Mouse (Mus musculus) heart, adult 8-10 months (tissue): ENCODE data around the gene Tecr. TPM values are rescaled to one million over a fixed set of nuclear protein-coding genes. Genes with fewer than 3 reads are reported as not detected.
"Not testable (repeated sequence)": the region's sequence is repeated elsewhere in the genome, so short reads cannot be mapped to it uniquely, and the experiment has no call there.

Experiments used
- DNase-seq: peaks from one replicate; pipeline ENCODE4 v3.0.0; 2022; ENCODE audit warnings: low spot score
- total RNA-seq, 4 experiments: library from RNA; stranded (reverse); gene quantifications; 2 replicates each; pipeline ENCODE4 v1.2.4; 2022

Tecr gene
- total RNA-seq, 4 experiments from 2014 or later, result 539 to 688 (median 589) TPM

DNA sequence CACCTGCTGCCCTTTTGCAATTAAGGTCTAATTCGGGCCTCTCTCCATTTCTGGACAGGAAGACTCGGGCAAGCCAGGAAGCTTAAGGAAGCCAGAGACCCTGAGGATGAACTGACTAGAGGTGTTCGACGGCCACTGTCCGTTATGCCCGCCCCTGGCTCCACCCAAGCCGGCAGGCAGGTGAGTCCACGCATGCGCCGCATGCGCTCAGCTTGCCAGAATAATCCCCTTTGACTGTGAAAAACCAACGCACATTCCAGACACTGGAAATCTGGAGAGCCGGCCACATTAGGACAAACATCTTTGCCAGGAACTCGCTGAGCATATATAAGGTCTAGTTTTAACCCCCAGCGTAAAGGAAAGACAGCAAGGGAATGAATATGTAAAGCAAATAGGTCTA is 24.5 kb downstream of the Tecr start:
- no peak for DNase-seq

DNA sequence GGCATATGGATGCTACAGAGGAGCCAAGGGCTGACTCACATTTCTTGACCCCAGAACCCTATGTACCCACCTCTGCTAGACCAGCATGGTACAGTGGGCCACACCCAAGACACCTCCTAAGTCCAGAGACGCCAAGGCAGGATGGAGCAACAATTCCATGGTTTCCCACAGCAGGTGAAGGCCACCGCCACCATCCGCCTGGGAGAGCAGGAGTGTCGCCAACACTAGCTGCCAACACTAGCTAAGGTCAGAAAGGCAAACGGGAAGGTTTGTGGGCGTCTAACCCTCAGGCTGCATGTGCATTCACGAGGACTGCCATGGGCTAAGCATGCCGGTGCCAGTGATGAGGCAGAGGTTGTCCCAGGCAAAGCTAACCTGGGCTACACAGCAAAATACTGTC is 25.5 kb downstream of the Tecr start:
- no peak for DNase-seq

DNA sequence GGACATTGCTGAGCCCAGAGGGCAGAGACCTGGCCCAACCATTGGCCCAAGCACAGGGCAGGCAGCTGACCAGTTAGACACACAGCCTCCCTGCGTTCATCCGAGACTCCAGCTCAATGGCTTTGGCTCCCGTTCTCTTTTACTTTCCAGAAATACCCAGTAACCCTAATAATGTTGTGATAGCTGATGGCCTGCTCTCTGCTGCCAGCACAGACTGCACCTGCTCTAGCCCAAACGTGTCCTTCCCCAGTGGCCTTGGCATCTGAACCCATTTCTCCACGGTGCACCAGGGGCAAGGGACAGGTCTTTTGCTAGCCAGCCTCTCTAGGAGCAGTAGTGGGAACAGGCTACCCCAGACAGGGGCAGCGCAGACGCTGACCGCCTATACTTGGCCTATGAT is 26.9 kb downstream of the Tecr start:
- no peak for DNase-seq

DNA sequence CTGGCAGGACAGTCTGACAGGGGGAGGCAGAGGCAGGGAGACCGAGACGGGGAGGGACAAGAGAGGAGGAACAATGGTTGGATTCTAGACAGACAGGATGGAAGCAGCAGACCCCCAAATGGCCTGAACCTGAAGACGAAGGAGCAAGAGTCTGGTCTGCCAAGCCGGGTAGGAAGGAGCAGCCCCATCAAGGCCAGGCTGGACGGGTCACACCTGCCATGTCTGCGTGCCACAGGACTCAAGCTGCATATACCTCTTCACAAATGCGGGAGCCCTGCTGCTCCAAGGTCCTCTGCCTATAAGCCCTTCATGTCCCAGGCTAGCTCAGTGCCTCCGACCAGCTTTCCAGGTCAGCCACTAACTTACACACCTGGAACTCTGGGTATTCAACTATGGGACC is 28.1 kb downstream of the Tecr start:
- DNase-seq, result no peak

DNA sequence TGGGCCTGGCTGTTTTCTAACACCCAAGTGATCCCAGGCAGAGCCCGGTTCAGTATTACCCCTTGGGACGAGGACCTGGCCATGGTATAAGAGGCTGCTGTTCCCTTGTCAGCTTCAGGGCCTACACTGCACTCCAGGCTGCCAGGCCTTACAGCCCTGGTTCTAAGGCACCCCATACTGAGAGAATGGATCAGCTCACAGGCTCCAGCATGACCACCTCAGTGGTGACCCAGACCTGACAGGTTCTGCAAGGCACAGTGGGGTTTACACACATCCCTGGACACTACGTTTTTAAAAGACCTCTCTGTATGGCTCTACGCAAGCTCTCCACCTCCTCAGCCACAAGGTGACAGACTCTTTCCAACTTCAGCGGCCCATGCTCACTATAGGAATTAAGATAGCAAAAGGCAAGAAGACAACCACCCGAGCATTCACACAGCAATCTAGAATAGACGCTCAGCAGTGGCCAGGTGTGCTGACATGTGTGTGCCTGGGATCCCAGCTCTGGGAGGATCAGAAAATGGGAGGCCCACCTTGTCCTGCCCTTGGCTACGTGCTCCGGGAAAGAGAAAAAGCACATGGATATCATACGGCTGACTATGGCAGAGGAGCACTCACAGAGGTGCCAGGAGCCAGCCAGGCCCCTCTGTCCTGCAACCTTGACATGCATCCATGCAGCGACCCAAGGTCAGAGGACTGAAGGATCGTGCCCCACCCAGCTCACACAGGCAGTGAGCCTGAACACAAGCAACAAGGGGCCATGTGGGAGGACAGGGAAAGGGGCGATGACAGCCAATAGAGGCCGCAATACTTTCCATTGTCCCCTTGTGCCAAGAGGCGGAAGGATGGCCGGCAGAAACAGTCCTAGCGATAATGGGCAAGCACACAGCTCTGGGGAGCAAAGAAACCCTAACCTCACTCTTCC is 29.4 kb downstream of the Tecr start:
- DNase-seq, result no peak

DNA sequence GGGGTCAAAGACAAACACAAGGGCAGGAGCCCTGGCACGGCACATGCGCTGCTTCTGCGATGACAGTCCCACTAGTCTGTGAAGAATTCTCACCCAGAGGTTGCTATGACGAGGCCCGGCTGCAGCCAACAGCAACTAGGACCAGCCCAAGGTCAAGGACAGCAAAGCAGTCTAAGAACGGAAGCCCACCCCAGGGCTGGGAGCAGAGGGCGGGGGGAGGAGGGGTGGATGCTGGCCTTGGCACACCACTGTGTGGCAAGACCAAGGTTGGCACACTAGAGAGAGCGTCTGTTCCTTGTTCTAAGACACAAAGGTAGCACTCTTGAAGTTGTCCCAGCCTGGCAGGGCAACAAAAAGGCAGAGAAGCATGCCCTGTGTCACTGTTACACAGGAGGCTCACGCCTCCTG is 30.4 kb downstream of the Tecr start:
- DNase-seq, result no peak

DNA sequence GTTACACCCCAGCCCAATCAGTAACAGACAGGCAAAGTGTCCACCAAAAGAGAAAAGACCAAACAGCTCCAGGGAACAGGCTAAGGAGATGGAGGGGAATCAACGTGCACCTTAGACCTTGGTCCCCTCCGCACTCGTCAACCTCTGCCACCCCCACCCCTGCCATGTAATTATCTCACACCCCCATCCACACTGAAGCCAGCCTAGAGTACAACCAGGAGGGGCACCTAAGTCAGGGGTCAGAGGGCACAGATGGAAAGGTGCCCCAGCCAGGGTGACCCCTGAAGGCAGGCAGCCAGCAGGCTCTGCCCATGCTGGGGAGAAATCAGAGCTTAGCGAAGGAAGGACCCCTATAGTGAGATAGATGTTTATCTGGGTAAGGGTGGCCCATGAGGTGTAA is 30.9 kb downstream of the Tecr start:
- DNase-seq, result no peak

DNA sequence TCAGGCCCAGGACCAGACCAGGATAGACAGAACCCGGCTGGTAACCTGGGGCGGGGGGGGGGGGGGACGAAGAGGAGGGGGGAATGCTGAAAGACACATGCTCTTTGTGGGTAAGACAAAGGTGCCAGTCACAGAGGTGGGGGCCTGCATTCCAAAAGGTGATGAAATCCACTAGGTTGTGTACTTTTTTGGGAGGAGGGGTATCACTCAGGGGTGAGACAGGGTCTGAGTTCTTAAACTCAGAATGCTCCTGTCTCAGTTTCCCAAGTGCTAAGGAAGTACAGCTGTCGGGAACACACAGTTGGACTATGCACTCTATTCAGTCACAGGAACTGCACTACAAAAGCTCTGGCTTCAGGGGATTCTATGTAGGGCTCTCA is 31.3 kb downstream of the Tecr start:
- no peak for DNase-seq

DNA sequence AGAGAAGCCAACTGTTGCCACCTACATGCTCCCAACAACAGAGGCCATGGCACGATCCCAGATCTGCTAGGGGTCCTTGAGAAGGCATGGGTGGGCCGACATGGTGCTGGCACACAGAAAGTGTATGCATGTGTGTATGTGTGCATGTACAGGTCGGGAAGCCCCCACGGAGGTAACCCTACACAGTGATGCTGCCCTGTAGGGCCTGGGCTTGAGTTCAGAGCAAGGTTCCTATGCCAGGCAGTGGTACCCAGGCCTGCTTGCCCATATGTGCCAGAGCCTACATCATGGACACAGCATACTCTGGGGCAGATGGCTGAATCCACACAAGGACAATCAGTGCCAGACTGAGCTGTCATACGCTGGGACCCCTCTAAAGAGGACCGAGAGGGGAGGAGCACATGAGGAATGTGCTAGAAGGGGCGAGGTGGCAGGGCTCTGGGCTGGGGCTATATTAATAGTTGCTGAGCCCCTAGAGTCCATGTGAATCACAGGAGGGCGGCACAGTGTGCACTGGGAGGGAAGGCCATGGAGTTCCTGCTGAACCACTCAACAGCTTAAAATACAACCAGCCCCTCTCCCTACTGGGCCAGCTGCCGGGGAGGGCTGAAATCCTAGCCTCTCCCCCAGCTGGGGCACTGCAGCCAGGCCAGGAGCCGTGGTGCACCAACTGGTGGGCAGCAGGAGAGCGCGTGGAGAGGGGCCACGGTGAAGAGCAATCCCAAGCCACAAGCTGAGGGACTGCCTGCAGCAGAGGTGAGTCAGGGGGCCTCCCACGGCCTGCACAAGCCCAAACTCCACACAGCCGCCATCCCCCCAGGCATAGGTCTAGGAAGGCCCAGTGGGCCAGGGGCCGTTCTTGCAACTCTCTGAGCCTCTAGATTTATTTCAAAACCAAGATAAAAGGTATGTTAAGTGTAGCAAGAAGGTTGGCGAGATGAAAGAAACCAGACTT is 31.9 kb downstream of the Tecr start:
- peak; percentile 58 for DNase-seq

DNA sequence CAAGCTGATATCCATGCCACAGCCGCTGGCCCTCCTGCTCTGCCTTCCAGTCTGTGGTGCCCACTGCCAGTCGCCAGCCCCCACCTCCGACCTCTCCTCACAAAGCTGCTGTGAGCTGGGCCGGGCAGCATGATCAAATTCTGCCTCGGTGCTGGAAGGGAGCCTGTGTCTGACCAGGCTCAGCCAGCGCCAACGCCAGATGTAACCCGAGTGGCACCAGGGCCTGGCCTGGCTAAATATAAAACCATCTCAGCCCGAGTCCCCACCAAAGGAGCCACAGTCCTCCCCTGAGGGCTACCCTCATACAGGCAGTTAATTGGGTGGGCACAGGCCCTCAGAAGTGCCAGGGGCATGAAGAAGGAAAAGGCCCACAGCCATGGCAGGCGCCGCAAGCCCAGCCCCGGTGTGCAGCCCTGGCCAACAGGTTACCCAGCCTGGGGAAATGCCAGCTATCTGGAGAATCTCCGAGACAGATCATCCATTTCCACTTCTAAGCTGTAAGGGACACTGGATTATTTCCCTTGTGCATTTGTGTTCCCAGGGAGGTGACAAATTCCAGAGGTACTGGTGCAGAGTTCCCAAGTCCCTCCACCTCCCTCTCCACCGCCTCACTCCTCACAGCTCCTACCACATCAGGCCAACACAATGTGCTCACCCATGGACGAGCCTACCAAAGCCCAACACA is 33.0 kb downstream of the Tecr start:
- no peak for DNase-seq

DNA sequence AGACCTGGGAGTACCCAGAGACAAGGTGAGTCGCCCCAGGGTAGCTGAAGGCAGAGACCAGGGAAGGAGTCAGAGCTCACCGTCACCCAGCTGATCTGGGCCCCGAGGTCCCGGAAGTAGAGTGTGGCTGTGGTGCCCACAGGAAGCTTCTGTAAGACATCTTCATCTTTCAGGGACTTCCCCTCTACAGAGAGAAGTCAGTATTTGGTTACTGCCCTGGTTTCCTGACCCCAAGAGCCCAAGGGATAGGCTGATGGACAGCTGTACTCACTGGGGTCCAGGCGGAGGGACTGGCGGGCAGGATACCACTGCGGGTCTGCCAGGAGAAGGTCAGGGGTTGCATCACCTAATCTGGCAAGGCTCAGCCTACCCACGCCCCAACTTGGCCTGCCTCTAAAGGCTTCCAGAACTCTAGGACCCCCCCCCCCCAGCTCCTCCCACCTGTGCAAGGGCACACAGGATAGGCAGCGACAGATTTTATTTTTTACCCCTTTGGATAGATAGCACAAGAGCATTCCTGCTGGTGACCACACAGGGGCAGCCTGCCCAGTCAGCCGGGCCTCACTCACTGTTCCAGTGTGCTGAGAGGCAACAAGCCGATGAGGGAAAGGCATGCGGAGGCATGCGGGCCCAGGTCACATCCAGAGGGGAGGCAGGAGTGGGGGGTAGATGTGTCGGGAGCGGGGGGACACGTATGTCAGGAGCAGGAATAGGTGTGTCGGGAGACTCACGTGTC is 34.5 kb downstream of the Tecr start:
- DNase-seq, result no peak

DNA sequence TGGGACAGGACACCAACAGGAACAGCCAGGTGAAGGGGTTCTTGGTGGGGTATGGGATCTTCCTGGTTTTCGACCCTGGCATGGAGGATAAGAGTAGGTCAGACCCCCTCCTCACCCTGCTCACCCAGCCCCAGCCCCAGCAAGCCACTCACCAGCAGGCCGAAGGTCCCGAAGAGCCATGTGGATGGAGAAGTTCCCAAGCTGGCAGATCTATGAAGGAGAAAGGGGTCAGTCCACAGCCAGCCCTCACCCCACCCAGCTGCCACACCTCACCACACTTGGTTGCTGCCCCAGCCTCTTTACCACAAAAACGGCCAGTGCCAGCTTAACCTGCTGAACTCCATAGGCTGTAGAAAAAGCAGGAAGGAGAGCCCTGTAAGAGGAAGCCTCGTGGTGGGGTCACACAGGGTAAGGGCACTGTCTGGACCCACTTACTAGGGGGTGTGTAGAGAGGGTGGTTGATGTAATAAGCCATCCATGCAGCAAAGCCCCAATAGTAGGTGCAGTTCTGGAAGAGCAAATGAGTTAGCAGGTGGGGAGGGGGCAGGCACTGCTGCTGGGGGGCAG is 35.4 kb downstream of the Tecr start:
- DNase-seq, result no peak

DNA sequence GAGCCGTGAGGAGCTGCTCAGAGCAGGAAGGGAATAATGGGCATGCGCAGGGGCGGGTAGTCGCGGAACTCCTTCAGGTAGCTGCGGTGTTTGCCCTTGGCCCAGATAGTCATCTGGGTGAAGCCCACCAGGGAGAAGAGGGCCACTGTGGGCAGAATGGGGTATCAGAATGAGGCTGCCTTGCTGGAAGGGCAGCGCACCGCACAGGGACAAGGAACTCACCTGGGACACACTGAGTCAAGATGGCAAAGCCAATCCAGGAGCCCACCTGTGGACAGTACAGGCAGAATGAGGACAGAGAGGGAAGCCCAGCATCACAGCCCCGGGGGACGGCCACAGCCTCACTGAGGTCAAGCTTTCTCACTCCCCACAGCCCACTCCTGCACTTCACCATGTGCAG is 36.0 kb downstream of the Tecr start:
- no peak for DNase-seq

DNA sequence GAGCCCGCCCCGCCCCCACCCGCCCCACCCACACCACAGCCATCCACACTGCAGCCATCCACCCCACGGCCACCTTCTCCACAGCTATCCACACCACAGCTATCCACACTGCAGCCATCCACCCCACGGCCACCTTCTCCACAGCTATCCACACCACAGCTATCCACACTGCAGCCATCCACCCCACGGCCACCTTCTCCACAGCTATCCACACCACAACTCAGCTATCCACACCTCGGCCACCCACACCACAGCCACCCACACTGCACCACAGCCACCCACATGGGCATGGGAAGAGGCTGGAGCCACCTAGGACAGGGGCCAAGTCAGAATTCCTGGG is 36.8 kb downstream of the Tecr start:
- not testable (repeated sequence) for DNase-seq

DNA sequence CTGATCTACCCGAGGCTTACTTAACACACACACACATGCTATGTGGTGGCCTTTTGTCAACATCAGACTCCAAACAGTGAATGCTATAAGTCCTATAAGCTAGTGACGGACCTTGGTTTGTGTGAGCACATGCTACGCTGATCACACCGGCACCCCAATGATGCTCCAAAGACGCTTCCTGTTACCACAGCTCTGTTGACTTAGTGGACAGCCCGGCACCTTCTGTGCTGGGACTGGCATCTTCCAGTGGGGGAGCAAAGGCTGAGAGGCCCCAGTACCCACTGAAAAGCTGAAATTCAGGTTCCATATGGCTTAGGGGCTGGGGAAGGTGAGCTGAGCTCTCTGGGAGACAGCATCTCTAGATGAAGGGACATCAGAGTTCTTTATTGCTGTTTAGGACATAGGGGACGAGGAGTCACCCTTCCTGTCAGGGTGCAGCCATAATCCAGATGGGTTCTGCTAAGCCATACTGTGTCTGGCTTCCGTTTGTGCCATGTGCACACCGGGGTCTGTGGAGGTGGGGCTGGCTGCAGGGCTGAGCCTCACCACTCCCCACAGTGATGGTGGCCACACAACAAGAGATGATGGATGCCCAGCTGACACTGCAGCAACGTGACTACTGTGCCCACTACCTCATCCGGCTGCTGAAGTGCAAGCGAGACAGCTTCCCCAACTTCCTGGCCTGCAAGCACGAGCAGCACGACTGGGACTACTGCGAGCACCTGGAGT is 37.3 kb downstream of the Tecr start:
- DNase-seq, result no peak

DNA sequence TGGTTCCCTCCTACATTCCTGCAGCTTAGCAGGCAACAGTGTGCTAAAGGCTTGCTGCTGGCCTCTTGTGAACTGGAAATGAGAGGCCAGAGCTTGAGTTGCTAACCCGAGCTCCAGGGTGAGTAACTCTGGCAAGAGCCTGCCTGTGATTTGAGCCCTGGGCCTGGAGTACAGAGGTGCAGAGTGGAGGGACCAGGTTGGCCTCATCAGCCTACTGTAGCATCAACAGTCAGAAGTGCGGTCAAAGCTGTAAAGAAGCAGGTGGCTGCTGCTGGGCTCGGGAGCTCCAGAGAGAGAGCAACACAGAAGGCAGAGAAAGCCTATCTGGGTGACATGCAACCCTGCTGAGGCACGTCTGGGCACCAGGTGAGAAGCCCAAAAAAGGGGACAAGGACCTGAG is 38.6 kb downstream of the Tecr start:
- no peak for DNase-seq

DNA sequence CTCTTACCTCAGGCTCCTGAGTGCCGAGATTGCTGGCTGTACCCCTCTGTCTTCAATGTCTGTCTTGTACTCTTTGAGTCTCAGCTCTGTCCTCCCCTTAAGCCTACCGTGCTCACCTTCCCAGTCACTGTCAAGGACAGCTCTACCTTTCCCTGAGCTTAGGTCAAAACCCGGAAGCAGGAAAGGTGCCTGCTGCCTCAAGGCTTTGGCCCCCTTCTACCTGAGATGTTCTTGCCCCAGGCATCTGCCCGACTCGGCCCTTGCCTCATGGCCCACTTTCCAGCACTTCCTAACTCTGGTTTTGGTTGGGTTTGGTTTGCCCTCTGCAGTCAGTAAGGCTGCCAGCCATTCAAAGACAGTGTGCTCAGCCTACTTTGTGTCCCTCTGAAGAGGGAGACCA is 39.0 kb downstream of the Tecr start:
- no peak for DNase-seq

DNA sequence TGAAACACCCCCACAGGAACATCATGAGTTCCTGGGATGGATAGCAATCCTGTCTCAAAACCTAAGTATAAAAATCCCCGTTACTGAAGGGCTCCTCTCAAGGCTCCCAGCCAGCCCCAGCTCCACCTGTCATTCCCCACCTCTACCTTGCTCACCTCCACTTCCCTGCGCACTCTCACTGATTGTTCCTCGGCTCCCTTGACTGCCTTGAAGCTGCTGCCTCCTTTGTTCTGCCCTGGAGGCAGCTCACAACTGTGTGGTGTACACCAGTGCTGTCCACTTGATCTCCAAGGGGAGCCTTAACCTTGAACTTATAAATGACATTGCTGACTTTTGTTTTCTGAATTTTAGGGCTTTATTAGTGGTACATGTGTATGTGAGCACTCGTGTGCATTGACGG is 39.6 kb downstream of the Tecr start:
- DNase-seq, result no peak

DNA sequence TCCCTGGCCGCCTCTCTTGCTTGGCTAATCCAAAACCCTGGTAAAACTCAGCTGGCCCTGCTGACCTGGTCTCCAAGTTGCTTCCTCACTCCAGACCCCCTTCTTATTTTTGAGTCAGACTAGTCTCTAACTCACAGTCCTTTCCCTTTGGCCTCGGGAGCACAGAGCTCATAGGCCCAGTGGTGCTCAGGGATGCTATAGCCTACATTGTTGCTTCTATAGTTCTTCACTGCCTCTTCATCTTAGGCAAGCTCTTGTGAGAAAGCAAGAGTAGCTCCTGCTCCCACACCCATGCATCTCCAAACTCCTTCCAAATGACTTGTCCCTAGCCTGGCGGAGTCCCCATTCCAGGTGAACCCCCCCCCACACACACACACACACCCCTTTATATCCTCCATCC is 40.1 kb downstream of the Tecr start:
- no peak for DNase-seq
